Mouse (Mus musculus): ENCODE results near the gene Olfr134. TPM values are rescaled to one million over a fixed set of nuclear protein-coding genes. Genes with fewer than 3 reads are reported as not detected.

Olfr134 gene
- not detected in 2 replicates for polyA plus RNA-seq (2012; rRNA removed; ENCODE audit: low replicate concordance)

GRCm38 (mm10) chr17:38171088-38171487 lies at the start of gene Olfr134:
Gene Olfr134 (plus strand): TSS chr17:38171388.

GRCm38 (mm10) chr17:38134426-38134825 lies 36.8 kb upstream of the Olfr134 start, which contains the start of gene Olfr132:
Gene Olfr132 (minus strand): TSS chr17:38134526.

GRCm38 (mm10) chr17:38144981-38145380 lies 26.2 kb upstream of the Olfr134 start, which contains the start of gene Olfr133:
Gene Olfr133 (plus strand): TSS chr17:38145281.

GRCm38 (mm10) chr17:38204035-38204434 lies 32.8 kb downstream of the Olfr134 start, which contains the start of gene Olfr135:
Gene Olfr135 (plus strand): TSS chr17:38204335.

Other genes starting within 250 kb of the Olfr134 start
- gene Olfr761, start 218.3 kb upstream of the Olfr134 start, polyA plus RNA-seq (2012; rRNA removed; ENCODE audit: low replicate concordance), result not detected in 2 replicates
- not detected in 2 replicates for gene Olfr129, start 111.3 kb upstream of the Olfr134 start, polyA plus RNA-seq (2012; rRNA removed; ENCODE audit: low replicate concordance)
- not detected in 2 replicates for gene Olfr130, start 107.5 kb upstream of the Olfr134 start, polyA plus RNA-seq (2012; rRNA removed; ENCODE audit: low replicate concordance)
- not detected in 2 replicates for gene Olfr131, start 82.7 kb upstream of the Olfr134 start, polyA plus RNA-seq (2012; rRNA removed; ENCODE audit: low replicate concordance)
- not detected in 2 replicates for gene Olfr132, start 36.9 kb upstream of the Olfr134 start, polyA plus RNA-seq (2012; rRNA removed; ENCODE audit: low replicate concordance)
- gene Olfr133, start 26.1 kb upstream of the Olfr134 start, polyA plus RNA-seq (2012; rRNA removed; ENCODE audit: low replicate concordance), result not detected in 2 replicates
- not detected in 2 replicates for gene Olfr135, start 32.9 kb downstream of the Olfr134 start, polyA plus RNA-seq (2012; rRNA removed; ENCODE audit: low replicate concordance)
- gene Olfr138, start 89.6 kb downstream of the Olfr134 start, polyA plus RNA-seq (2012; rRNA removed; ENCODE audit: low replicate concordance), result not detected in 2 replicates
- gene Olfr137, start 136.2 kb downstream of the Olfr134 start, polyA plus RNA-seq (2012; rRNA removed; ENCODE audit: low replicate concordance), result not detected in 2 replicates
- gene Olfr136, start 158.4 kb downstream of the Olfr134 start, polyA plus RNA-seq (2012; rRNA removed; ENCODE audit: low replicate concordance), result not detected in 2 replicates
- not detected in 2 replicates for gene Esp36, start 248.8 kb downstream of the Olfr134 start, polyA plus RNA-seq (2012; rRNA removed; ENCODE audit: low replicate concordance)